Mouse (Mus musculus) heart, postnatal 0 days (tissue): ENCODE measurements around the gene Tbkbp1.
A peak's percentile ranks its signal among the peaks of the same experiment; 100 is the strongest.

Source experiments
- CTCF ChIP-seq: IDR thresholded peaks from 2 replicates; pipeline ENCODE4 v1.5.1; 2016; ENCODE audit warnings: antibody characterized with exemption, control low read depth, low read depth
- EP300 ChIP-seq: IDR thresholded peaks from 2 replicates; pipeline ENCODE4 v1.6.1; 2016; ENCODE audit warnings: antibody characterized with exemption, low read depth

DNA sequence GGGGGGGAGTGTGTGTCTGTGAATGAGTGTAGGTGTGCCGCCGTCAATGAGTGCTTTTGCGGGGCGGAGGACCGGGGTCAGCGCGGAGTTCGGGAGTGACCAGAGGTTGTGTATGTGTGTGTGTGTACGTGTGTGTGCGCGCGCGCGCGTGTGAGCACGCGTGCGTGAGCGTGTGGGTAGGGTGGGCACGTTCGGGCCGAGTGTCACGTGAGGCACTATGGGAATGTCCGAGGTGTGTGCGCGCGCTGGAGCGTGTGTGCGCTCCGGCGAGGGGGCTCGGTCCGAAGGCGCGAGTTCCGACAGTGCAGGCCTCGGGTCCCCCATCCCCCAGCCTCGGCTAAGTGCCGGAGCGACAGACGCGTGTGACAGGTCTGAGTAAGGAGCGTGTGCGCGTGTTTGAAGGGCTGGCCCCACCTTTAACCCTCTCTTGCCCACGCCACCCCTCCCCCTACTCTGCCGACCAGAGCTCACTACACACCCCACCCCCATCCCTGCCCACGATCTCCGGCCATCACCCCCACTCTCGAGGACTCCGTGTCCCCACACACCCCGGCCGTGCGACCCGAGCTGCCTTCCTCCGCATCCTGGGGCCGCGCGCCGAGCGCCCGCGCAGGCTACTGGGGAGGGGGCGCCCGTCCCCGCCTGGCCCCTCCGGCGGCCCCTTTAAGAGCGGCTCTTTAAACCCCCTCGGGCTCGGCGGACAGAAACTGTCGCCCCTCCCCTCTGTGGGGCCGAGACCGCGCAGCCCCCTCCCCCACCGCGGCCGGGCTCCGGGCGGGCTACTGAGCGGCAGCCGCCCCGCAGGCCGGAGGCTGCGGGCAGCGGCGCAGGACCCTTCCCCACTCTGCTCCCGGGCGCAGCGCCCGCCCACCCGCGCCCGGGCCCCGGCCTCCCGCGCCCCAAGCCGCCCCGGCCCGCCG lies 624 bp downstream of the Tbkbp1 start:
- TF ChIP-seq CTCF: 0 out of 2 replicates have a peak, but pooled peaks have one; percentile 3
- TF ChIP-seq EP300: no peak; the same call in 1 of the 2 replicates
